Mouse (Mus musculus): ENCODE results near the gene Pex3.
"Not testable (repeated sequence)": the region's sequence is repeated elsewhere in the genome, so short reads cannot be mapped to it uniquely, and the experiment has no call there.

The Pex3 gene

DNA sequence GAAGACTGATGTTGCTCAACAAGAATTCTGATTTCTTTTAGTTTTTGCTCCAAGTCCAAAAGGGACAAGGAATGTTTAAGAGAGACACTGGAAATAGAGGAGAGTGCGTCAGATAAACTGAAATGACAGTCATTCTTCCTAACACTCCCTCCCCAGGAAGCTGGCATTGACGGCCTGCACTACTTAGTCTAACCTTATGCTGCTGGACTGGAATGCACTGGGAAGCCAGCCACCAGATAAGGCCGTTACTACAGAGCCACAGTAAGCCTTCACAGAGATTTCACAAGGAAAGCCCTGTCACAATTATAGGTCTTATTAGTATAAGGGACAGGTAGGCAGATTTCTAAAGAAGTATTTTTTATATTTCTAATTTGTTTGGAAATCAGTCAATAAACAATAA, 18.2 kb downstream of the Pex3 start:
- DNase-seq = peak; percentile 90

DNA sequence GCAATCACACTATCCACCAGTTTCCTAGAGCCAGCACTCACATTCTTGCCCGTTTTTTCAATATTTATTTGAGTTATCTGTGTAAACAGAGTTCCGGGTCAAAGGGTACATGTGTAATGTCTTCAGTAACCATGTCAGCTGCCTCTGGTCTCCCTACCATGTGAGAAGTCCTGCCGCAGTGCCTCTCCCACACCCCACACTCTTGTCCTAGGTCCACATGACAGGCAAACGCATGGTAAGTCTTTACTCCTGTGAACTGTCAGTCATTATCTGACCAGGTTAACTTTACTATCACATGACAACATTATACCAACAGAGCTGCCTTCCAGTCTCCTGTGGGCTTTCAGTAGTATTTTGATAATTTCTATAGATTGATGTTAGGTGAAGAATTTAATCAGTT, 24.8 kb downstream of the Pex3 start:
- DNase-seq = peak; percentile 71

- peak; percentile 33 for DNase-seq
Observed at GRCm38 (mm10) chr10:13521857-13522256, 31.1 kb downstream of the Pex3 start.

- peak; percentile 88 for DNase-seq
Observed at GRCm38 (mm10) chr10:13502371-13502770, 50.6 kb downstream of the Pex3 start.

DNA sequence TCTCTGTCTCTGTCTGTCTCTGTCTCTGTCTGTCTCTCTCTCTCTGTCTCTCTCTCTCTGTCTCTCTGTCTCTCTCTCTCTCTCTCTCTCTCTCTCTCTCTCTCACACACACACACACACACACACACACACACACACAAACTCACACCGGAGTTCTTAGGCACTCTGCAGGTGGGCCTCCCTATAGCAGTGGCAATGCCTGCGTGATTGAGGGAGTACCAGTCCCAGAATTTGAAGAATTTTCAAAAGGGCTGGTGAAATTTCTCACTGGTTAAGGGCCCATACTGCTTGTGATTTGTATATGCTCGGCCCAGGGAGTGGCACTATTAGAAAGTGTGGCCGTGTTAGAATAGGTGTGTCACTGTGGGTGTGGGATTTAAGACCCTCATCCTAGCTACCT, 51.4 kb downstream of the Pex3 start:
- DNase-seq = not testable (repeated sequence)

DNA sequence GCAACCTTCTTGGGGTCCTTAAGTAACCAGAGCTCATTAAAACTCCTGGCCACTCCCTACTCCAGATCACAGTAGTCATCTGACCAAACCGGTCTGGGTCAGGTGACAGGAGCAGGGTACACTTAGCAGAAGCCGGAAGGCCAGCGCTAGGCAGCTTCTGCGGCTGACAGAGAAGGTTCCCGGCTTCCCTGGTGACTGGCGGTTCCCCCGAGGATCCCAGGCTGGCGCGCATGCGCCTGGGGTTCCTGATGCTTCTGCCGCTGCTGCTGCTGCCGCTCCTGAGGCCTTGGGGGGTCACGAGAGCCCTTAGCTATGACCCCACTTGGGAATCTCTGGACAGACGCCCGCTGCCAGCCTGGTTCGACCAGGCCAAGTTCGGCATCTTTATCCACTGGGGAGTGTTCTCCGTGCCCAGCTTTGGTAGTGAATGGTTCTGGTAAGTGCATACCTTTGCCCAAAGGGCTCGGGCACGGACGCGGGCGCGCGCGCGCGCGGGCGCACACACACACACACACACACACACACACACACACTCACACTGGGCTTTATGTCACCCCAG, 51.9 kb downstream of the Pex3 start:
- peak; percentile 99 for DNase-seq

GRCm38 (mm10) chr10:13500473-13500872, 52.5 kb downstream of the Pex3 start:
- no peak for DNase-seq

- DNase-seq = peak; percentile 89
Observed at GRCm38 (mm10) chr10:13499331-13499730, 53.6 kb downstream of the Pex3 start, which contains the start of gene Fuca2. Fuca2 (plus strand) TSS chr10:13499540.

DNA sequence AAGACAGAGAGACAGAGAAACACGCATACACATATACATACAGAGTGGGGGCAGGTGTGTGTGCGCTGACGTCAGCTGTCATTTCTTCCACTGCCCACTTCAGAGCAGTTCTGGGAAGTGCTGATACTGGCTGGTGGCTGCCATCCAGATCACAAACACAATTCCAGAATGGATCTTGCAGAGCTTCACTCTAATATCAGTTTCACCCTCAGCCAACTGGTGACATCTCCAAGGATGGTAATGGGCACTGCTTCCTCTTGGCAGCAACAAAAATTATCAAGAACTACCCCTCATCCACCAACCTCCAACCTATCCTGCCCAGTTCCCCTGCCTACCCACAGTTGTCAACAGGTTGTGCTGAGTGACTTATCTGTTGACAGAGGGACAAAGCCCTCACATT, 56.6 kb downstream of the Pex3 start:
- peak; percentile 90 for DNase-seq

- DNase-seq = no peak
Observed at GRCm38 (mm10) chr10:13493978-13494686, 58.8 kb downstream of the Pex3 start.

- DNase-seq = no peak
Observed at GRCm38 (mm10) chr10:13489671-13490070, 63.3 kb downstream of the Pex3 start.

DNA sequence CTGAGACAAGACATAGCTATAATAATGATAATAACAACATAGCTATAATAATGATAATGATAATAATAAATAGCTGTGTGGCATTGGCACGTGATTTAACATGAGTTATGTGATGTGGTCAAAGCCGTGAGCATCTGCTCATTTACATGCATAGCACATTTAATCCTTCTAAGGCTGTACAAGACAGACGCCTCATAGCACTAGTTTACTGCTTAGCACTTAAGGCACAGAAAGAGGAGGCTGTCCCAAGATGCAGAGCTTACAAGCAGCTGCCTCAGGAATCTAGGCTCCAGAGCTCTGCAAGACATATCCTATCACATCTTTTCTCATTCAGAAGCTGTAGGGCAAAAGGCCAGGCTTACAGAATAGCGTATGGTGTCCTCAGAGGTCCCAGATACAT, 67.0 kb downstream of the Pex3 start:
- DNase-seq = peak; percentile 30

GRCm38 (mm10) chr10:13479341-13479740, 73.6 kb downstream of the Pex3 start:
- DNase-seq = no peak

DNA sequence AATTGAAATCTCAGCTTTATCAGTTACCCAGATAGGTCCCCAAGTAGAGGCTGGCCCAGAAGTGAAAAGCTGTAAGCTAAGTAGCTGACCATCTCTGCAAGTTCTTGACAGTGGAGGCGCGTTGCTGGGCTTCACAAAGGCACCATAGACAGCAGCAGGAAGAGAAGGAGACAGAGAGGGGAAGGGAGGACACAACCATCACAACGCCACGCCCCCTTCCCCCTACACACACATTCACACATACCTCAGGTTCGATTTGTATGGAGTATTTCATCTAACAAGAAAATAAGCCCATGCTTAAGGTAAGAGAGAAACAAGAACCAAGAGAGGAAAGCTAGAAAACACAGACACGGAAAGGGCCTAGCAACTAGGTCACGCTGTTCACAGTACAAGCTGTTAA, 77.8 kb downstream of the Pex3 start:
- DNase-seq = peak; percentile 86

DNA sequence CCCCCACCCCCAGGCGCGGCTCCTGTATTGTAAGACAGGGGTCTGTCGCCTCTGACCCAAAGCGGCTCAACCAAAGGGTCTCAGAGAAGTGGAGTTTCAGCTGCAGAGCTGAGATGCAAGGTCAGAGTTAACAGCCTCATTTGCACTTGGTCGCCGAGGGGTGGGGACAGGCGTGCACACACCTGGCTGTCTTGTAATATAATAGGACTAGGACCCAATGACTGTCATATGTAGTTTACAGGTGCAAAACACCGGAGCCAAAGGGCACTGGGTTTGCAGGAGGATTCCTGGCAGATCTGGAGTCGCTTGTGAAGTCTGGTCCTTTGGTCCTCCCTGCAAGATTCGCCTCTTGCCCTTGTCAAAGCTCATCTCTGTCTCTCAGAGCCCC, 78.4 kb downstream of the Pex3 start:
- DNase-seq = peak; percentile 85

Measured in heart, adult 11 months (tissue).